Mouse (Mus musculus) lung, adult 2 months (tissue): ENCODE results near the gene Mttp. TPM values are rescaled to one million over a fixed set of nuclear protein-coding genes. Genes with fewer than 3 reads are reported as not detected.

Source experiments
- DNase-seq: peaks from one replicate; pipeline ENCODE4 v3.0.0; 2022
- H3K4me1 ChIP-seq: fragments of 200-500 bp; 2 replicates; pipeline ENCODE4 v1.6.1; 2011; ENCODE audit warnings: low read length; ENCODE audit not compliant: control insufficient read depth, insufficient read depth
- H3K4me3 ChIP-seq: fragments of 200-500 bp; replicated peaks from 2 replicates; pipeline ENCODE3; 2011; ENCODE audit warnings: low read depth, mild to moderate bottlenecking, control low read depth, low read length; ENCODE audit errors: extremely low read depth
- CTCF ChIP-seq: fragments of 200-500 bp; IDR thresholded peaks from 2 replicates; pipeline ENCODE4 v1.5.1; 2011; ENCODE audit warnings: mild to moderate bottlenecking, low read length, control low read depth; ENCODE audit not compliant: insufficient read depth
- POLR2A ChIP-seq: fragments of 200-500 bp; IDR thresholded peaks from 2 replicates; pipeline ENCODE4 v1.6.1; 2011; ENCODE audit warnings: low read depth, mild to moderate bottlenecking, control low read depth, low read length, borderline replicate concordance; ENCODE audit errors: extremely low read depth
- WGBS: fragments of 180-500 bp; shearing (Covaris S2); methylation state at CpG from one replicate; pipeline ENCODE4 v1.1.7; 2018; 5-methylcytosine and 5-hydroxymethylcytosine counted together
- polyA plus RNA-seq: library from polyadenylated mRNA; depleted of rRNA; stranded (reverse); fragments of >200 nt; gene quantifications from 2 replicates; pipeline ENCODE4 v1.2.3, GENCODE M21; 2012

The Mttp gene
- polyA plus RNA-seq, 1 experiment = 0.91 TPM

GRCm38 (mm10) chr3:138071004-138071403 is 73.8 kb downstream of the Mttp start:
- no peaks in the 10 kb centered on the region for H3K4me1 ChIP-seq
- no peak for DNase-seq
- 45% methylated on average over 1 of the region's 1 CpGs for WGBS
- no peak overlapping the region for H3K4me3 ChIP-seq
- TF ChIP-seq POLR2A (no peak), CTCF (no peak)

- Histone ChIP-seq H3K4me1 (no peaks in the 10 kb centered on the region), H3K4me3 (no peak overlapping the region)
- WGBS = 76% methylated on average over 18 of the region's 18 CpGs
- TF ChIP-seq POLR2A (no peak), CTCF (no peak)
- DNase-seq = no peak
Measured at GRCm38 (mm10) chr3:138069756-138070511, 74.8 kb downstream of the Mttp start.

GRCm38 (mm10) chr3:138068103-138068502 is 76.7 kb downstream of the Mttp start:
- no peaks in the 10 kb centered on the region for H3K4me1 ChIP-seq
- WGBS = 91% methylated on average over 12 of the region's 12 CpGs
- DNase-seq = no peak
- no peak overlapping the region for H3K4me3 ChIP-seq
- TF ChIP-seq CTCF = no peak
- no peak for TF ChIP-seq POLR2A

GRCm38 (mm10) chr3:138067288-138067687 is 77.5 kb downstream of the Mttp start, which contains the start of gene Gm5105:
Gm5105 (minus strand) TSS chr3:138067388.
- 91% methylated on average over 12 of the region's 12 CpGs for WGBS
- Histone ChIP-seq H3K4me3 (no peak within 1 kb of the TSS), H3K4me1 (no peaks in the 10 kb centered on the region)
- no peak for TF ChIP-seq CTCF
- no peak for TF ChIP-seq POLR2A
- no peak for DNase-seq

- 75% methylated on average over 20 of the region's 20 CpGs for WGBS
- Histone ChIP-seq H3K4me1 (no peaks in the 10 kb centered on the region), H3K4me3 (no peak overlapping the region)
- DNase-seq = no peak
- TF ChIP-seq POLR2A (no peak), CTCF (no peak)
Measured at GRCm38 (mm10) chr3:138066348-138066856, 78.4 kb downstream of the Mttp start.

- Histone ChIP-seq H3K4me3 (no peak overlapping the region), H3K4me1 (no peaks in the 10 kb centered on the region)
- no peak for DNase-seq
- WGBS = 90% methylated on average over 16 of the region's 16 CpGs
- TF ChIP-seq CTCF = no peak
- TF ChIP-seq POLR2A = no peak
Measured at GRCm38 (mm10) chr3:138065930-138066329, 78.8 kb downstream of the Mttp start.

- WGBS = 74% methylated on average over 33 of the region's 33 CpGs
- no peak within 1 kb of the TSS for H3K4me3 ChIP-seq
- no peaks in the 10 kb centered on the region for H3K4me1 ChIP-seq
- no peak for TF ChIP-seq POLR2A
- no peak for TF ChIP-seq CTCF
- no peak for DNase-seq
Measured at GRCm38 (mm10) chr3:138064732-138065645, 79.8 kb downstream of the Mttp start, which contains the start of gene 1110002E22Rik. 1110002E22Rik (plus strand) TSS chr3:138065052.

- TF ChIP-seq POLR2A = no peak
- no peak for TF ChIP-seq CTCF
- 34% methylated on average over 14 of the region's 14 CpGs for WGBS
- no peak for DNase-seq
- H3K4me3 ChIP-seq = no peak overlapping the region
- H3K4me1 ChIP-seq = no peaks in the 10 kb centered on the region
Measured at GRCm38 (mm10) chr3:138063731-138064329, 80.9 kb downstream of the Mttp start.

- TF ChIP-seq POLR2A = no peak
- no peak for TF ChIP-seq CTCF
- no peak for DNase-seq
- H3K4me1 ChIP-seq = no peaks in the 10 kb centered on the region
- no peak overlapping the region for H3K4me3 ChIP-seq
- WGBS = 50% methylated on average over 4 of the region's 4 CpGs
Measured at GRCm38 (mm10) chr3:138062673-138063072, 82.1 kb downstream of the Mttp start.
